Mouse (Mus musculus): ENCODE data around the gene Gm49318. TPM values are rescaled to one million over a fixed set of nuclear protein-coding genes. Genes with fewer than 3 reads are reported as not detected.

Gene Gm49318
- polyA plus RNA-seq, 1 experiment from 2014 or later: not detected

DNA sequence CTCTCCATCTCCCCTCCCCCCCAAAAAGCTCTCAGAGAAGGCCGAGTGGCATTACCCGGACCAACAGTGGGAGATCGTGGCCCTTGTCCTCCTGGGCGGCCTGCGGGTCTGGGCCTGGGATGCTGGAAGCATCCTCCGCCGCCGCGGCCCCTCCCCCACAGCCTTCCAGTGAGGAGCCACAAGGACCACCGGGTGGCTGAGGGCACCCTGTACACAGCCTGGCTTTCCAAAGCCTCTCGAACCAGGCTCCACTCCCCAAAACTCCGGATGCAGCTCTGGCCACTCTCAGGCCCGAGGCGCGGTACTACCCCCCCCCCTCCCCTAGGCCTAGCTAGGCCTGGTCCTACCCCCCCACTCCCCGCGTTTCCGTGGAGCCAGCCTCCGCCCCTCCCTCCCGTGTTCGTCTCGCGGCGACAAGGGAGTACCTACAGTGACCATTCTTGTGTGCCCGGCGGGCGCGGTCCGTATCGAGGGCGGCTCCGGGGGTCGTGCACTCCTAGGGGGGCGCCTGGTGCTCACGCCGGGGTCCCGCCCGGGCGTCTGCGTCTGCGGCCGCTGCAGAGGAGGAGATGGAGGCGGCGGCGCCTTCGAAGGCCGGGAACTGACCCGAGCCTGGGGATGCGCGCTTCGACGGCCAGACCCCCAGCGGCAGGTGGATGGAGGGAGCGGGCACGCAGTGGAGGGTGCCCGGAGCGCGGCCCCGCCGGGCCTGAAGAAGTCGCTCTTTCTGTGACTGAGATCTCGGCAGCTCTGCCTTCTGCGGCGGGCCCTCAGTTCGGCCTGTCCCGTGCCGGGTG lies 19.7 kb downstream of the Gm49318 start:
- WGBS: 2% methylated on average over 67 of the region's 67 CpGs
- H3K27ac ChIP-seq (replicated peaks; ENCODE audit: low read depth, low read length): peak overlapping the region; percentile 96
- H3K27me3 ChIP-seq (ENCODE audit: control insufficient read depth, insufficient read depth, low read length): no peaks in the 10 kb centered on the region
- peak overlapping the region; percentile 98 for H3K9ac ChIP-seq (replicated peaks; ENCODE audit: low read length)
- ATAC-seq (ENCODE audit: low FRiP score, low TSS enrichment): peak; percentile 26
- DNase-seq: peak; percentile 76
- H3K36me3 ChIP-seq (ENCODE audit: control insufficient read depth, insufficient read depth, low read length): peaks cover 4% of the 10 kb centered on the region; the same call in 1 of the 2 replicates
- H3K4me1 ChIP-seq (ENCODE audit: control insufficient read depth, insufficient read depth, low read length): peaks cover 37% of the 10 kb centered on the region
- peak overlapping the region; percentile 100 for H3K4me3 ChIP-seq (replicated peaks; ENCODE audit: low read depth, low read length)
- peak overlapping the region; percentile 85 for H3K4me2 ChIP-seq (ENCODE audit: low read length)
- H3K9me3 ChIP-seq (ENCODE audit: control insufficient read depth, low read length): no peaks in the 10 kb centered on the region

DNA sequence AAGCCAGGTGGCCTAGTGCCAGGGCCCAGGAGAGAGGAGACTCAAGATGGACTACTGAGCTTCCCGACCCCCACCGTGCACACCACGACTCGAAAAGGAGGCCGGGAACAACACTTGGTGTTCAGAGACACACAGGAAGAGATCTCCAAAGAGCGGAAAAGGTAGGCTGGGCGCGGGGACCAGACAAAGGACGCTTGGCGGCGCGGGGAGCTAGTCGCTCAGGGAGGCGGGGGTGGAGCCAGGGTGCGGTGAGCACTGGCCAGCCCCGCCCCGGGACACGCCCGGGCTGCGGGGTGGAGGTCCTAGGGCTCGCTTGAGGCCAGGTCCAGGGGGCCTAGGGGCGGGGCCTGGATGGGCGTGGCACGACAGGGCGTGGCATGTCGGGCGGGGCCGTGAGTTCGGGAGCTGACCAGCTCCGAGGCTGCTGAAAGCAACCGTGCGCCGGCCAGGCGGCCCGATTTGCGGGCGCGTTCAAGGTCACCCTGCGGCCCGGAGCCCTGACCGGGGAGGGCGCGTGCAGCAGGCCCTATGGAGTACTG lies 20.6 kb downstream of the Gm49318 start:
- WGBS: under 1% methylated on average over 43 of the region's 43 CpGs
- ATAC-seq (ENCODE audit: low FRiP score, low TSS enrichment): peak; percentile 59
- Histone ChIP-seq H3K27me3 (ENCODE audit: control insufficient read depth, insufficient read depth, low read length) (no peaks in the 10 kb centered on the region), H3K36me3 (ENCODE audit: control insufficient read depth, insufficient read depth, low read length) (no peaks in the 10 kb centered on the region; the same call in 1 of the 2 replicates), H3K4me2 (ENCODE audit: low read length) (peak overlapping the region; percentile 85), H3K4me3 (replicated peaks; ENCODE audit: low read depth, low read length) (peak overlapping the region; percentile 100), H3K27ac (replicated peaks; ENCODE audit: low read depth, low read length) (peak overlapping the region; percentile 96), H3K9ac (replicated peaks; ENCODE audit: low read length) (peak overlapping the region; percentile 98), H3K4me1 (ENCODE audit: control insufficient read depth, insufficient read depth, low read length) (peaks cover 37% of the 10 kb centered on the region), H3K9me3 (ENCODE audit: control insufficient read depth, low read length) (no peaks in the 10 kb centered on the region)
- peak; percentile 85 for DNase-seq

DNA sequence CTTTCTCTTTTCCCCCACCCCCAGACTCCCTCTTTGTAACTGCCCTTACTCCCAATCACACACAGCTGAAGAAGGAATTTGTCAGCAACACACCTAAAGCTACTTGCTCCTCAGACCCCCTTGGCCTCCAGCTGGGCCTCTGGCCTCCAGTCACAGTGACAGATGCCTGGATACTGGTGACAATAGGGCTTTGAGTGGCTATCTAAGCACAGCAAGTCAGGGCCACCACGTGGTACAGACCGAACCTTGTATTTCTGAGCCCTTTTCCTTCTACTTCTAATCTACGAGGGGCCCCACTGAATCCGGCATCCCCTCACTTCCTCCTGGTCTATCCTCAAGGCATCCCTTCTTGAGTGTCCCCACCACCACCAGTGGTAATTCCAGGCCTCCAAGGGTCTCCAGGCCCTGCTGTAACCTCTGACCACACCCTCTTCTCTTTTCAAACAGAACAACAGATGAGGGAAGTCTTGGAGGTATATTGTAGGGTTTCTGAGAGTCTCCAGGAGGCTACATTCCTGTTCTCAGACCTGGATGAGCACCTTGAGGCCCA lies 21.3 kb downstream of the Gm49318 start:
- ATAC-seq (ENCODE audit: low FRiP score, low TSS enrichment): no peak
- no peaks in the 10 kb centered on the region; the same call in 1 of the 2 replicates for H3K36me3 ChIP-seq (ENCODE audit: control insufficient read depth, insufficient read depth, low read length)
- H3K9ac ChIP-seq (replicated peaks; ENCODE audit: low read length): peak overlapping the region; percentile 98
- H3K27ac ChIP-seq (replicated peaks; ENCODE audit: low read depth, low read length): peak overlapping the region; percentile 96
- WGBS: 14% methylated on average over 4 of the region's 4 CpGs
- H3K4me2 ChIP-seq (ENCODE audit: low read length): peak overlapping the region; percentile 85
- no peaks in the 10 kb centered on the region for H3K27me3 ChIP-seq (ENCODE audit: control insufficient read depth, insufficient read depth, low read length)
- H3K4me1 ChIP-seq (ENCODE audit: control insufficient read depth, insufficient read depth, low read length): peaks cover 37% of the 10 kb centered on the region
- peak; percentile 62 for DNase-seq
- H3K4me3 ChIP-seq (replicated peaks; ENCODE audit: low read depth, low read length): peak overlapping the region; percentile 100
- H3K9me3 ChIP-seq (ENCODE audit: control insufficient read depth, low read length): no peaks in the 10 kb centered on the region

- Histone ChIP-seq H3K4me2 (ENCODE audit: low read length) (peak overlapping the region; percentile 85), H3K36me3 (ENCODE audit: control insufficient read depth, insufficient read depth, low read length) (no peaks in the 10 kb centered on the region; the same call in 1 of the 2 replicates), H3K9ac (replicated peaks; ENCODE audit: low read length) (peak overlapping the region; percentile 98), H3K27me3 (ENCODE audit: control insufficient read depth, insufficient read depth, low read length) (no peaks in the 10 kb centered on the region), H3K4me3 (replicated peaks; ENCODE audit: low read depth, low read length) (peak overlapping the region; percentile 100), H3K27ac (replicated peaks; ENCODE audit: low read depth, low read length) (peak overlapping the region; percentile 96), H3K9me3 (ENCODE audit: control insufficient read depth, low read length) (no peaks in the 10 kb centered on the region), H3K4me1 (ENCODE audit: control insufficient read depth, insufficient read depth, low read length) (peaks cover 34% of the 10 kb centered on the region)
- DNase-seq: peak; percentile 35
- 48% methylated on average over 11 of the region's 11 CpGs for WGBS
- ATAC-seq (ENCODE audit: low FRiP score, low TSS enrichment): no peak
Measured at GRCm38 (mm10) chr9:22049315-22049714, 21.7 kb downstream of the Gm49318 start.

- ATAC-seq (ENCODE audit: low FRiP score, low TSS enrichment): no peak
Measured at GRCm38 (mm10) chr9:22047329-22047728, 23.7 kb downstream of the Gm49318 start.

DNA sequence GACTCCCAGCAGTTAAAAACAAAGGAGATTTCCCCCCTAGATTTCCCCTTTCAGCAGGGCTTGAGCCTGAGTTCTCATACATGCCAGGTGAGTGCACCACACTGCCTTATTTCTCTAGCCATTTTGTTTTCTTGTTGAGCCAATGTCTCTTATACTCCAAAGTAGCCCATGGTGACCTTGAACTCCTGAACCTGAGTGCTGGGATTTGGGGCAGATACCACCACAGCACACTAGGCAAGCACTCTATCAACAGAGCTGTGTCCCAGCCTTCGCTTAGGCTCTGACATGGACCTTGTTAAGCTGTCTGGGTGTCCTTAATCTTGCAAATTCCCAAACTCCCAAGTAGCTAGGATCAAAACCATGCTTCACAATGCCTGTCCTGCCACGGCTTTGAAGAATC lies 29.2 kb downstream of the Gm49318 start:
- WGBS: 60% methylated on average over 2 of the region's 2 CpGs
- no peaks in the 10 kb centered on the region; the same call in none of the 2 replicates for H3K4me1 ChIP-seq (ENCODE audit: control insufficient read depth, insufficient read depth, low read length)
- no peaks in the 10 kb centered on the region for H3K27me3 ChIP-seq (ENCODE audit: control insufficient read depth, insufficient read depth, low read length)

More at GRCm38 (mm10) chr9:22047329-22047728, 23.7 kb downstream of the Gm49318 start:
- H3K27ac ChIP-seq (replicated peaks; ENCODE audit: low read depth, low read length): no peak overlapping the region
- H3K4me1 ChIP-seq (ENCODE audit: control insufficient read depth, insufficient read depth, low read length): peaks cover 34% of the 10 kb centered on the region
- 0 out of 2 replicates have a peak overlapping the region, but pooled peaks have one; percentile 7 for H3K4me3 ChIP-seq (replicated peaks; ENCODE audit: low read depth, low read length)
- H3K36me3 ChIP-seq (ENCODE audit: control insufficient read depth, insufficient read depth, low read length): no peaks in the 10 kb centered on the region; the same call in 1 of the 2 replicates
- H3K9me3 ChIP-seq (ENCODE audit: control insufficient read depth, low read length): no peaks in the 10 kb centered on the region
- H3K4me2 ChIP-seq (ENCODE audit: low read length): peak overlapping the region; percentile 85
- H3K9ac ChIP-seq (replicated peaks; ENCODE audit: low read length): no peak overlapping the region; the same call in 1 of the 2 replicates
- 64% methylated on average over 9 of the region's 9 CpGs for WGBS
- no peaks in the 10 kb centered on the region for H3K27me3 ChIP-seq (ENCODE audit: control insufficient read depth, insufficient read depth, low read length)
- DNase-seq: no peak

DNA sequence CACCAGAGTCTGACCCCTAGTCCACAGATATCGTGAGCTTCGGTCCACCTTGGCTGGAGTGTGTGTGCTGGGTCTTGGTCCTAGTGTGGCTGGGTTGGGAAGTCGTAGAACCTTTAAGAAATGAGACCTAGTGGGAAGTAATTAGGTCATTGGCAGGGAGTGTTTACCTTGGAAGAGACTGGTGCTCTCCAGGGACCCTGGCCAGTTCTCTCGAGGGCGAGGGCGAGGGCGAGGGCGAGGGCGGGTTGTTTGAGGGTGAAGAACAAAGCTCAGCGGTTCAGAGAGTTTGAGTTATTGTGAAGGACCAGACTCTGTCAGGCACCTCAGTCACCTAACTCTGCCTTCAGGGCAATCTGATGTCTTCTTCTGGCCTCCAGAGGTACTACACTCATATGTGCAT lies 33.2 kb downstream of the Gm49318 start:
- Histone ChIP-seq H3K9ac (replicated peaks; ENCODE audit: low read length) (no peak overlapping the region), H3K4me2 (ENCODE audit: low read length) (no peak overlapping the region), H3K9me3 (ENCODE audit: control insufficient read depth, low read length) (no peaks in the 10 kb centered on the region), H3K36me3 (ENCODE audit: control insufficient read depth, insufficient read depth, low read length) (peaks cover 36% of the 10 kb centered on the region), H3K27ac (replicated peaks; ENCODE audit: low read depth, low read length) (no peak overlapping the region), H3K4me3 (replicated peaks; ENCODE audit: low read depth, low read length) (no peak overlapping the region), H3K27me3 (ENCODE audit: control insufficient read depth, insufficient read depth, low read length) (no peaks in the 10 kb centered on the region), H3K4me1 (ENCODE audit: control insufficient read depth, insufficient read depth, low read length) (peaks cover 12% of the 10 kb centered on the region)
- 88% methylated on average over 10 of the region's 10 CpGs for WGBS
- no peak for DNase-seq
- no peak for ATAC-seq (ENCODE audit: low FRiP score, low TSS enrichment)

More for the DNA sequence above, 29.2 kb downstream of the Gm49318 start:
- Histone ChIP-seq H3K4me2 (ENCODE audit: low read length) (no peak overlapping the region), H3K27ac (replicated peaks; ENCODE audit: low read depth, low read length) (no peak overlapping the region), H3K4me3 (replicated peaks; ENCODE audit: low read depth, low read length) (no peak overlapping the region), H3K36me3 (ENCODE audit: control insufficient read depth, insufficient read depth, low read length) (no peaks in the 10 kb centered on the region; the same call in 1 of the 2 replicates), H3K9me3 (ENCODE audit: control insufficient read depth, low read length) (no peaks in the 10 kb centered on the region), H3K9ac (replicated peaks; ENCODE audit: low read length) (no peak overlapping the region)
- ATAC-seq (ENCODE audit: low FRiP score, low TSS enrichment): no peak
- no peak for DNase-seq

- peaks cover 59% of the 10 kb centered on the region for H3K36me3 ChIP-seq (ENCODE audit: control insufficient read depth, insufficient read depth, low read length)
- H3K27me3 ChIP-seq (ENCODE audit: control insufficient read depth, insufficient read depth, low read length): no peaks in the 10 kb centered on the region
- H3K4me3 ChIP-seq (replicated peaks; ENCODE audit: low read depth, low read length): no peak overlapping the region
- no peak overlapping the region for H3K9ac ChIP-seq (replicated peaks; ENCODE audit: low read length)
- DNase-seq: peak; percentile 72
- peak; percentile 68 for ATAC-seq (ENCODE audit: low FRiP score, low TSS enrichment)
- WGBS: 13% methylated on average over 6 of the region's 6 CpGs
- H3K9me3 ChIP-seq (ENCODE audit: control insufficient read depth, low read length): no peaks in the 10 kb centered on the region
- no peak overlapping the region for H3K4me2 ChIP-seq (ENCODE audit: low read length)
- H3K4me1 ChIP-seq (ENCODE audit: control insufficient read depth, insufficient read depth, low read length): peaks cover 12% of the 10 kb centered on the region
- H3K27ac ChIP-seq (replicated peaks; ENCODE audit: low read depth, low read length): peak overlapping the region; percentile 32; the same call in 1 of the 2 replicates
Measured at GRCm38 (mm10) chr9:22035300-22036044, 35.6 kb downstream of the Gm49318 start.

Data from midbrain, embryonic 14.5 days (tissue).